Mouse (Mus musculus): Measurements from ENCODE around the gene AA467197. TPM values are rescaled to one million over a fixed set of nuclear protein-coding genes. Genes with fewer than 3 reads are reported as not detected.

Gene AA467197
- polyA plus RNA-seq, 2 experiments: 0.30 TPM; not detected in 1

DNA sequence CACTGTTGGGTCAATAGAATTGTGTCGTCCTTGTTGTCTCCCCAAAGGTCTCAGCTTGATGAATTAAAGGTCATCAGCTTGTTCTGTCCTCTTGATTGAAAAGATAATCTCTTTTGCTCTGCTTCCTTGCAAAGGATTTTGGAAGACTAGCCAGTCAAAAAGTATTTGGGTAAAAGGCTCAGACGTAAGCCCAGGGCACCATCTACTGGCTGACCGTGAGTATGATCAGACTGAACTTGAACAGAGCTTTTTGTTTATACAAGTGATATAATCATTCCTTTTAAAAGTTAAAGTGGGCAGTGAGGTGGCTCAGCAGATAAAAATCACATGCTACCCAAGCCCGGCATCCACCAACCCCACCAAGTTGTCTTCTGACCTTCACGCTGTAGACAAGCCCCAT is 31.1 kb downstream of the AA467197 start:
- Histone ChIP-seq H3K4me1 (ENCODE audit: control insufficient read depth, insufficient read depth, low read length) (no peaks in the 10 kb centered on the region), H3K4me3 (replicated peaks; ENCODE audit: low read length) (no peak overlapping the region), H3K27ac (replicated peaks; ENCODE audit: low read depth, low read length) (no peak overlapping the region), H3K4me2 (replicated peaks; ENCODE audit: low read depth, low read length, severe bottlenecking) (no peak overlapping the region), H3K9me3 (ENCODE audit: control insufficient read depth, low read length) (no peaks in the 10 kb centered on the region), H3K27me3 (ENCODE audit: control insufficient read depth, insufficient read depth, low read length) (no peaks in the 10 kb centered on the region), H3K9ac (ENCODE audit: low read depth, low read length, severe bottlenecking) (no peak overlapping the region), H3K36me3 (ENCODE audit: control insufficient read depth, insufficient read depth, low read length) (no peaks in the 10 kb centered on the region)
- no peak for ATAC-seq (ENCODE audit: low FRiP score, low read depth)
- peak; percentile 53 for DNase-seq (ENCODE audit: low spot score)
- WGBS: 52% methylated on average over 5 of the region's 5 CpGs
- no peak for TF ChIP-seq POLR2A (IDR thresholded peaks at IDR 0.05; ENCODE audit: borderline replicate concordance, extremely low read depth, insufficient read depth, insufficient read length)

GRCm38 (mm10) chr2:122671714-122672113 is 34.9 kb downstream of the AA467197 start:
- H3K4me3 ChIP-seq (replicated peaks; ENCODE audit: low read length): no peak overlapping the region
- H3K4me1 ChIP-seq (ENCODE audit: control insufficient read depth, insufficient read depth, low read length): no peaks in the 10 kb centered on the region
- no peak for ATAC-seq (ENCODE audit: low FRiP score, low read depth)
- WGBS: 62% methylated on average over 5 of the region's 5 CpGs
- H3K4me2 ChIP-seq (replicated peaks; ENCODE audit: low read depth, low read length, severe bottlenecking): no peak overlapping the region
- no peak for TF ChIP-seq POLR2A (IDR thresholded peaks at IDR 0.05; ENCODE audit: borderline replicate concordance, extremely low read depth, insufficient read depth, insufficient read length)
- H3K27me3 ChIP-seq (ENCODE audit: control insufficient read depth, insufficient read depth, low read length): no peaks in the 10 kb centered on the region
- DNase-seq (ENCODE audit: low spot score): no peak
- H3K36me3 ChIP-seq (ENCODE audit: control insufficient read depth, insufficient read depth, low read length): no peaks in the 10 kb centered on the region
- no peak overlapping the region for H3K27ac ChIP-seq (replicated peaks; ENCODE audit: low read depth, low read length)
- H3K9me3 ChIP-seq (ENCODE audit: control insufficient read depth, low read length): no peaks in the 10 kb centered on the region
- H3K9ac ChIP-seq (ENCODE audit: low read depth, low read length, severe bottlenecking): no peak overlapping the region

DNA sequence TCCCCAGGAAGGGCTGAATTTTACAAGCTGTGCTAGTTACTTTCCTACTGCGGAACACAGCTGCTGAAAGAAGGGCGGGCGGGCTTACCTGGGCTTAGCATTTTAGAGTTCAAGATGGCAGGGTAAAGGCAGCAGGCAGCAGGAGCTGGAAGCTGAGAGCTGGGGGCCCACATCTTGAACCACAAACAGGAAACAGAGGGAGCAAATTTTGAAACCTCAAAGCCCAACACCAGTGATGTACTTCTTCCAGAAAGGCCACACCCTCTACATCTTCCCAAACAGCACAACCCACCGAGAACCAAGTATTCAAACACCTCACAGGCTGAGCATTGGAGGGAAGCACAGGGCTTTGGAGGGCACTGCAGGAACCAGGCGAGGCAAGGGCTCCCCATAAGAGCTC is 36.1 kb downstream of the AA467197 start:
- H3K4me1 ChIP-seq (ENCODE audit: control insufficient read depth, insufficient read depth, low read length): no peaks in the 10 kb centered on the region
- no peak overlapping the region for H3K27ac ChIP-seq (replicated peaks; ENCODE audit: low read depth, low read length)
- ATAC-seq (ENCODE audit: low FRiP score, low read depth): no peak
- no peak overlapping the region for H3K4me2 ChIP-seq (replicated peaks; ENCODE audit: low read depth, low read length, severe bottlenecking)
- H3K9me3 ChIP-seq (ENCODE audit: control insufficient read depth, low read length): no peaks in the 10 kb centered on the region
- H3K27me3 ChIP-seq (ENCODE audit: control insufficient read depth, insufficient read depth, low read length): no peaks in the 10 kb centered on the region
- no peak overlapping the region for H3K9ac ChIP-seq (ENCODE audit: low read depth, low read length, severe bottlenecking)
- H3K4me3 ChIP-seq (replicated peaks; ENCODE audit: low read length): no peak overlapping the region
- no peak for DNase-seq (ENCODE audit: low spot score)
- WGBS: 50% methylated on average over 5 of the region's 5 CpGs
- H3K36me3 ChIP-seq (ENCODE audit: control insufficient read depth, insufficient read depth, low read length): no peaks in the 10 kb centered on the region
- TF ChIP-seq POLR2A (IDR thresholded peaks at IDR 0.05; ENCODE audit: borderline replicate concordance, extremely low read depth, insufficient read depth, insufficient read length): no peak

DNA sequence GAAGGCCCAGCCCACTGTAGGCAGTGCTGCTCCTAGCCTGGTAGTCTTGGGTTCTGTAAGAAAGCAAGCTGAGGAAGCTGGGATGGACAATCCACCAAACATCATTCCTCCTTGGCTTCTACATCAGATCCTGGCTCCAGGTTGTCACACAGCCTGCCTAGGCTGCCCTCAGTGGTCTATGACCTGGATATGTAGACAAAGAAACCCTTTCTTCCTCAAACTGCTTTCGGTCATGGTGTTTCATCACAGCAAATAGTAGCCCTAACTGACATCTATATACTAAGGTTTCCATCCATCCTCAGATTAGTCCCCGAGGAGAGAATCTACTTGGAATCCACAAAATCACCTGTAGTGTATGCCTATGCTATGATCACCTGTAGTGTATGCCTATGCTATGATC is 38.3 kb downstream of the AA467197 start:
- 90% methylated on average over 2 of the region's 2 CpGs for WGBS
- Histone ChIP-seq H3K4me1 (ENCODE audit: control insufficient read depth, insufficient read depth, low read length) (no peaks in the 10 kb centered on the region), H3K36me3 (ENCODE audit: control insufficient read depth, insufficient read depth, low read length) (no peaks in the 10 kb centered on the region), H3K4me2 (replicated peaks; ENCODE audit: low read depth, low read length, severe bottlenecking) (no peak overlapping the region), H3K4me3 (replicated peaks; ENCODE audit: low read length) (no peak overlapping the region), H3K27ac (replicated peaks; ENCODE audit: low read depth, low read length) (no peak overlapping the region), H3K27me3 (ENCODE audit: control insufficient read depth, insufficient read depth, low read length) (no peaks in the 10 kb centered on the region), H3K9me3 (ENCODE audit: control insufficient read depth, low read length) (no peaks in the 10 kb centered on the region), H3K9ac (ENCODE audit: low read depth, low read length, severe bottlenecking) (no peak overlapping the region)
- no peak for TF ChIP-seq POLR2A (IDR thresholded peaks at IDR 0.05; ENCODE audit: borderline replicate concordance, extremely low read depth, insufficient read depth, insufficient read length)
- ATAC-seq (ENCODE audit: low FRiP score, low read depth) (no peak), DNase-seq (ENCODE audit: low spot score) (no peak)

- Histone ChIP-seq H3K9ac (ENCODE audit: low read depth, low read length, severe bottlenecking) (no peak overlapping the region), H3K4me2 (replicated peaks; ENCODE audit: low read depth, low read length, severe bottlenecking) (no peak overlapping the region), H3K9me3 (ENCODE audit: control insufficient read depth, low read length) (peaks cover 14% of the 10 kb centered on the region), H3K27ac (replicated peaks; ENCODE audit: low read depth, low read length) (no peak overlapping the region), H3K4me3 (replicated peaks; ENCODE audit: low read length) (no peak overlapping the region), H3K27me3 (ENCODE audit: control insufficient read depth, insufficient read depth, low read length) (no peaks in the 10 kb centered on the region), H3K4me1 (ENCODE audit: control insufficient read depth, insufficient read depth, low read length) (no peaks in the 10 kb centered on the region), H3K36me3 (ENCODE audit: control insufficient read depth, insufficient read depth, low read length) (peaks cover 14% of the 10 kb centered on the region)
- no peak for ATAC-seq (ENCODE audit: low FRiP score, low read depth)
- DNase-seq (ENCODE audit: low spot score): peak; percentile 16
- WGBS: 83% methylated on average over 5 of the region's 5 CpGs
- no peak for TF ChIP-seq POLR2A (IDR thresholded peaks at IDR 0.05; ENCODE audit: borderline replicate concordance, extremely low read depth, insufficient read depth, insufficient read length)
Measured at GRCm38 (mm10) chr2:122681379-122682137, 44.8 kb downstream of the AA467197 start.
